Mouse (Mus musculus) testis, adult 2 months (tissue): ENCODE measurements around the gene Coq8b. TPM values are rescaled to one million over a fixed set of nuclear protein-coding genes. Genes with fewer than 3 reads are reported as not detected.

Experiments
- H3K27ac ChIP-seq: fragments of 200-500 bp; 2 replicates; pipeline ENCODE4 v1.5.1; 2012; ENCODE audit warnings: low read depth, low read length; ENCODE audit not compliant: control insufficient read depth, insufficient read depth
- H3K27me3 ChIP-seq: fragments of 200-500 bp; 2 replicates; pipeline ENCODE4 v1.6.1; 2012; ENCODE audit warnings: mild to moderate bottlenecking, low read length, moderate library complexity; ENCODE audit not compliant: control insufficient read depth, insufficient read depth
- H3K36me3 ChIP-seq: fragments of 200-500 bp; 2 replicates; pipeline ENCODE4 v1.6.1; 2012; ENCODE audit warnings: mild to moderate bottlenecking, low read length; ENCODE audit not compliant: control insufficient read depth, insufficient read depth
- H3K4me1 ChIP-seq: fragments of 200-500 bp; 2 replicates; pipeline ENCODE4 v1.6.1; 2012; ENCODE audit warnings: low read length; ENCODE audit not compliant: control insufficient read depth, insufficient read depth
- H3K4me3 ChIP-seq: fragments of 200-500 bp; 2 replicates; pipeline ENCODE4 v1.5.1; 2012; ENCODE audit warnings: low read depth, mild to moderate bottlenecking, low read length, moderate library complexity, mixed read lengths; ENCODE audit not compliant: control insufficient read depth
- CTCF ChIP-seq: fragments of 200-500 bp; IDR thresholded peaks from 2 replicates; pipeline ENCODE4 v1.5.1; 2012; ENCODE audit warnings: low read depth, mild to moderate bottlenecking, inconsistent platforms, low read length, moderate library complexity; ENCODE audit not compliant: control insufficient read depth, insufficient read depth, insufficient replicate concordance
- POLR2A ChIP-seq: fragments of 200-500 bp; IDR thresholded peaks from 2 replicates; pipeline ENCODE4 v1.6.1; 2012; ENCODE audit warnings: low read depth, mild to moderate bottlenecking, inconsistent platforms, low read length, moderate library complexity; ENCODE audit not compliant: control insufficient read depth
- polyA plus RNA-seq: library from polyadenylated mRNA; depleted of rRNA; stranded (reverse); fragments of >200 nt; gene quantifications from 2 replicates; pipeline ENCODE4 v1.2.3, GENCODE M21; 2012; rRNA removed

Coq8b gene
- polyA plus RNA-seq, 1 experiment: 33.7 TPM

DNA sequence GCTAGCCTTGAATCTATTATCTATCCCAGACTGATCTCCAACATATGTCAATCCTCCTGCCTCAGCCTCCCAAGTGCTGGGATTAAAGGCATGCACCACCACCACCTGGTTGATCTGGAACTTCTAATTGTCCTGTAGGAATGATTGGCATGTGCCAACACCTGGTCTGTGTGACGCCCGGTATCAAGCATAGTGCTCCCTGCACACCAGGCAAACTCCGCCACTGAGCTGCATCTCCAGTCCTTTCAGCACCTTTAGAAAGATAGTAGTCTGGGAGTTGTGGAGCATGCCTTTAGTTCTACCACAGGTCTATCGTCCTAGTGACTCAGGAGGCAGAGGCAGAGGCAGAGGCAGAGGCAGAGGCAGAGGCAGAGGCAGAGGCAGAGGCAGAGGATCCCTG is 67.5 kb downstream of the Coq8b start:
- no peaks in the 10 kb centered on the region for H3K36me3 ChIP-seq
- no peak for TF ChIP-seq POLR2A
- TF ChIP-seq CTCF: no peak
- no peak overlapping the region for H3K4me3 ChIP-seq
- no peaks in the 10 kb centered on the region for H3K27me3 ChIP-seq
- H3K4me1 ChIP-seq: peaks cover 17% of the 10 kb centered on the region
- no peak overlapping the region for H3K27ac ChIP-seq

DNA sequence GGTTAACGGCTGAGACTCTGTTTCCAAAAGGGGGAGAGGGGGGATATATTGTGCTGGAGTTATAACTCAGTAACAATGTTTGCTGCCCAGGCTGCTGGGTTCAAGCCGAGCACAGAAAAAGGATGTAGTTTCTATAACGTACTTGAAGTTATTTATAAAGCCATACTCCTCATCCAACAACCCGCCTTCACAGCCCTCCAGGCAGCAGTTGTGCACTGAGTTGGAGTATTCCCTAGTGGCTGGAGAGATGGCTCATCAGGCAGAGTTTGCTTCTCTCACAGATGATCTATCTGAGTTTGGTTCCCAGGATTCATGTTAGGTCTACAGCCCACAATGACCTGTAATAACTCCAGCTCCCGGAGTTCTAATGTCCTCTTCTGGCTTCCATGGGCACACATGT is 68.0 kb downstream of the Coq8b start:
- Histone ChIP-seq H3K27ac (no peak overlapping the region), H3K4me3 (no peak overlapping the region), H3K4me1 (peaks cover 18% of the 10 kb centered on the region), H3K27me3 (no peaks in the 10 kb centered on the region), H3K36me3 (no peaks in the 10 kb centered on the region)
- TF ChIP-seq POLR2A: no peak
- TF ChIP-seq CTCF: no peak

DNA sequence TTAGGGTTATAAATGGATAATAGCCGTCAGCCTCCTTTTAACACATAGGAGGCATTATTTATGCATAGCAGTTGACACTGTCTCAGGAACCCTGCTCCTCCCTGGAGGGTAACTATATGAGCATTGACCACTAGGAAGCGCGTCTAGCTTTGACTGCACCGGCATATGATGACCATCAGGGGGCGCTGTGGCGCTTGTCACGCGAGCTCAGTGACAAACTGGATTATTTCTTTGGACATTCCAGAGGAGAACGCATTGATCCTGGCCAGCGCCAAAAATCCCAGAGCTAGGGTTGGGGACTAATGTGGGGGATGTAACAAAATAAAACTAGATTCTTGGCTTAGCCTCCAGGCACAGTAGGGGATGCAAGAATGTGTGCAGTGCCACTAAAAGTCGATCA is 69.3 kb downstream of the Coq8b start:
- 0 out of 2 replicates have a peak overlapping the region, but pooled peaks have one; percentile 23 for H3K27ac ChIP-seq
- H3K4me3 ChIP-seq: no peak overlapping the region
- H3K27me3 ChIP-seq: no peaks in the 10 kb centered on the region
- peak; percentile 99 for TF ChIP-seq CTCF
- TF ChIP-seq POLR2A: no peak
- peaks cover 23% of the 10 kb centered on the region for H3K4me1 ChIP-seq
- H3K36me3 ChIP-seq: no peaks in the 10 kb centered on the region

DNA sequence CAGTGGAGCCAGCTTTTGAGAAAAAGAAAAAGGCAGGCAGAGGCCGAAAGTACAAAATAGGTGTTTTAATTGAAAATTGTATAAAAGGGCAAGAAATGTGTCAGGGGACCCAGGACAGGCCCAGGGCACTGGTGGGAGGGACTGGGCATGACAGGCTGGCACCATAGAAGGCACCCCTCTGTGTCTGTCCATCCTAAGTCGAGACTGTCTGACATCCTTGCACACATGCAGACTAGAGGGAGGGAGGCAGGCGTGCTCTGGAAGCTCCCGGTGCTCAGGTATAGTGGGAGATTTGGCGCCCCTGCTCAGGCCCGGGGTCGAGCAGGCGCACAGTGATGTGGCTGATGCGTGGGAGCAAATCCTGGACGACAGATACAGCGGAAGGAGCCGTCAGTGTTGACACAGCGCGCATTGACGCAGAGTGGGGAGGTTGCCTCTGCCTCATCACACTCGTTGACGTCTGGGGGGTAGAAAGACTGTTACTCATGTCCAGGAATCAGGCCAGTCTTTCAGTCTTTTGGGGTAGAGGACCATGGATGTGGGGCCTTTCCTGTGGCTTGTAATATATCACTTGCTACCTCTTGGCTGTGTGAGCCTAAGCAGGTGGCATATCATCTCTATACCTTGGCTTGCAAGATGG is 72.4 kb downstream of the Coq8b start:
- Histone ChIP-seq H3K27me3 (no peaks in the 10 kb centered on the region), H3K4me1 (peaks cover 20% of the 10 kb centered on the region), H3K36me3 (no peaks in the 10 kb centered on the region), H3K4me3 (no peak overlapping the region), H3K27ac (no peak overlapping the region)
- no peak for TF ChIP-seq POLR2A

DNA sequence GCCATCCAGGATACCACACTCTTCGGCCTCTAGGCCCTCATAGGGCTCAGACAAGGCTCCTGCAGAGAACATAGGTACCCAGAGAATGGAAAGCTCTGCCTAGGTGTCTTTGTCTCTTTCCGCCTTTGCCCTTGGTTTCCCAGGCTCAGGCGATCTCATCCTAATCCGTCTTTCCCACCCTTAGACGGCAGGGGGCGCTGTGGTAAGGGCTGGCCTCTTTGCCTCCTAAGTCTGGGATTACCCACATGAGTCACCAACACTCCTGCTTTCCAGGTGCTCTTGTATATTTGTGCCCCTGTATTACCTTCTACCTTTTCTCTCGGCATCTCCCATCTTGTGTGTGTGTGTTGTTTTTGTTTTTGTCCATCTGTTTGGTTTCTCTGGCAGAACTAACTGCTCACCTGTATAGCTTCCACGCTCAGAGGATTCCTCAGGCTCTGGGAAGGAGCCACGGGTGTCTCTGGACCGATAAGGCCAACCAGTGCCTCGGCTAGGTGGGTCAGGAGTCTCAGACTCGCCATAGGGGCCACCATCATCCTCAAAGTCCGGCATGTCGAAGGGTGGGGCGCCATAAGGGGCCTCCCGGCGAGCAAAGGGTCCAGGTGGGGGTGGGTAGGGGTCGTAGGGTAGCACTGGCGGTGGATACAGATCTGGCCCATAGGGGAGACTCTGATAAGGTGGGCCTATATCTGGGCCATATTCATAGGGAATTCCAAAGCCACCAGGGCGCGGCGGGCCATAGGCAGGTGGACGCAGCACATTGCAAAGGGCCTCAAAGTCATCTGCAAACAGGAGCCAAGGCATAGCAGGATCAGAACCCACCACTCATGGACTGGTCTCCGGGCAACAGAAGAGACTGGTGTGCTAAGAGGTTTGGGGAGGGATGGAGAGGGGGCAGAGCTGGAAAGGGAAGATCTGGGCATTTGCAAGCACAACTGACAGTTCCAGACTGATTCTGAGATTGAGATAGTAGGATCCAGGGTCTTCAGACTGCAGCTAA is 73.6 kb downstream of the Coq8b start:
- peak overlapping the region; percentile 49 for H3K4me3 ChIP-seq
- H3K27ac ChIP-seq: no peak overlapping the region

DNA sequence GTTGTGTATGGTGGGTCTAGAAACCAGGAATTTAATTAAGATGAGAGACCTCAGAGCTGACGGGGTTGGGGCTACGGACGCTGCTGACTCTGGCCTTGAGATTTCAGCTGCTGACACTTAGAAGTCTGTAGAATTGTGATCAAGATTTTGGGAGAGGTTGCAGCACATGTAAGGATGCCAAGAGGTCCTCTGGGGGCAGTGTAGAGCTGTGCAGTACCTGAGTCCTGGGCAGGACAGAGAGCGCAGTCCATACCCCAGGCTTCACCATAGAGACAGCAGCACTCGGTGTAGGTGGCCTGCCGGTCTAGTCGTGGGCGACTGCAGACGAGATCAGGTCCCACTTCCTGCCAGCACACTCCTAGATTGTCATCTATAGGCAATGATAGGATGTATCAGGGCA is 74.7 kb downstream of the Coq8b start:
- no peak for TF ChIP-seq CTCF
- Histone ChIP-seq H3K36me3 (no peaks in the 10 kb centered on the region), H3K4me1 (peaks cover 31% of the 10 kb centered on the region), H3K27me3 (no peaks in the 10 kb centered on the region), H3K27ac (no peak overlapping the region), H3K4me3 (no peak overlapping the region)

More for the DNA sequence above, 73.6 kb downstream of the Coq8b start:
- Histone ChIP-seq H3K27me3 (no peaks in the 10 kb centered on the region), H3K36me3 (no peaks in the 10 kb centered on the region), H3K4me1 (peaks cover 30% of the 10 kb centered on the region)
- TF ChIP-seq CTCF (peak; percentile 96), POLR2A (no peak)

Other genes starting within 250 kb of the Coq8b start
- gene Cyp2a12, start 203.9 kb upstream of the Coq8b start, polyA plus RNA-seq: 2.9 TPM in 2 replicates
- gene Cyp2f2, start 113.1 kb upstream of the Coq8b start, polyA plus RNA-seq: 1.2 and 2.0 TPM in 2 replicates
- 0.06 TPM in 1 of 2 replicates, not detected in the other for gene Cyp2t4, start 79.3 kb upstream of the Coq8b start, polyA plus RNA-seq
- gene Egln2, start 66.2 kb upstream of the Coq8b start, polyA plus RNA-seq: 622 and 747 TPM in 2 replicates
- 64.5 and 65.1 TPM in 2 replicates for gene Rab4b, start 54.1 kb upstream of the Coq8b start, polyA plus RNA-seq
- gene Gm21983, start 51.9 kb upstream of the Coq8b start, polyA plus RNA-seq: not detected in 2 replicates
- 6.9 and 7.8 TPM in 2 replicates for gene Mia, start 51.9 kb upstream of the Coq8b start, polyA plus RNA-seq
- gene BC024978, start 37.2 kb upstream of the Coq8b start, polyA plus RNA-seq: 44.3 TPM in 2 replicates
- 128 and 134 TPM in 2 replicates for gene Snrpa, start 36.8 kb upstream of the Coq8b start, polyA plus RNA-seq
- 4.1 and 5.2 TPM in 2 replicates for gene Itpkc, start 4.4 kb upstream of the Coq8b start, polyA plus RNA-seq
- gene Numbl, start 25.4 kb downstream of the Coq8b start, polyA plus RNA-seq: 5.9 and 7.8 TPM in 2 replicates
- 23.9 and 26.1 TPM in 2 replicates for gene Ltbp4, start 104.7 kb downstream of the Coq8b start, polyA plus RNA-seq
- 18.3 and 22.4 TPM in 2 replicates for gene Shkbp1, start 123.0 kb downstream of the Coq8b start, polyA plus RNA-seq
- 0.35 and 0.89 TPM in 2 replicates for gene Gm20479, start 124.4 kb downstream of the Coq8b start, polyA plus RNA-seq
- 19.5 and 34.7 TPM in 2 replicates for gene Sptbn4, start 214.7 kb downstream of the Coq8b start, polyA plus RNA-seq
- 7.6 and 8.5 TPM in 2 replicates for gene Blvrb, start 215.0 kb downstream of the Coq8b start, polyA plus RNA-seq
- gene Sertad3, start 240.7 kb downstream of the Coq8b start, polyA plus RNA-seq: 4.1 and 4.7 TPM in 2 replicates